Mouse (Mus musculus) cerebellum, adult 9-10 months (tissue): ENCODE results near the gene Zfp46.
A peak's percentile ranks its signal among the peaks of the same experiment; 100 is the strongest.

Experiments
- DNase-seq: peaks from one replicate; pipeline ENCODE4 v3.0.0; 2022

The Zfp46 gene

DNA sequence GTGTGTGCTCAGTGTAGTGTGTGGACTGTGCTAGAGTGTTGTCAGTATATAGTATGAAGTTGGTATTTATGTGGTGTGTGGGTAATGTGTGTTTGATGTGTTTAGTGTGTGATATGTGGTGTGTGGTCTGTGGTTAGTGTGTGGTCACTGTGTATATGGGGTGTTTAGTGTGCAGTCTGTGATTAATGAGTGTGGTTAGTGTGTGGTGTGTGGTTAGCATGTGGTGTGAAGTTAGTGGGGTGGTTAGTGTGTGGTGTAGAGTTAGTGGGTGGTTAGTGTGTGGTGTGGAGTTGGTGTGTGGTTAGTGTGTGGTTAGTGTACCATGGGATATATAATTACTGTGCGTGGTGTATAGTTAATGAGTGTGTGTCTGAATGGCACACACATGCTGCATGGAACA lies 15.6 kb upstream of the Zfp46 start:
- DNase-seq, result no peak

DNA sequence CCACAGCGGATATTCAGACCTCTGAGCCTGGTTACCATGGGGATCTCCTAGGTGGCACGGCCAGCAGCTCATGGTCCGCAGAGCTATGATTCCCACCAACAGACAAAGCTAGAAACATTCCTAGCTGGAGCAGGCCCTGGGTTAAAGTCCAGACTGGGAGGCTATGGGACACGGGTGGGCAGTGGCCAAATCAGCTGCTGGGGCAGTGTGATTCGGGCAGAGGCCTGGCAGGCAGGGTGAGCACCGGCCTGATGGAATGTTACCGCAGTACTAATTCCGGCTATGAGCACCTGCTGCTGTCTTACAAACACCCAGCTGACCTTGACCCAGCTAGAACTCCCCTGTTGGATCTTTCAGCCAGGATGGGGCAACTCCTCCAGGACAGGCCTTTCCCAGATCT lies 13.8 kb upstream of the Zfp46 start:
- DNase-seq, result no peak

GRCm38 (mm10) chr4:136281097-136281496 lies 3.4 kb upstream of the Zfp46 start:
- DNase-seq, result no peak

DNA sequence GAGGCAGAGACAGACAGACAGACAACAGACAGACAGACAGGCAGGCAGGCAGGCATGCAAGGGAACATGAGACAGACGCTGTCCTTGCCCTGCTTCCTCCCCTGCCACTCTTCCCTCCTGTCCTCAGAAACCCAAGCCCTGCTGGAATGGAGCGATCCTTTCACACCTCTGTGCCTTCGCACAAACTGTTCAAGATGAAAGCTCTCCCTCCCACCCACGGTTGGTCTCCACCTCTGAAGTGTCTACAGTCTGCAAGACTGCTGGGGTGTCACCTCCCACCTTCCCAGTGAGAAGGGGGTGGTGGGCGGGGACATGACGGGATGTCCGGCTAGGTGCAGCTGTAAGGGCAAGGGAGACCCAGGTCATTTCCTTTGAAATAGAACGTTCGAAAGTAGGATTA lies 2.9 kb upstream of the Zfp46 start:
- no peak for DNase-seq

DNA sequence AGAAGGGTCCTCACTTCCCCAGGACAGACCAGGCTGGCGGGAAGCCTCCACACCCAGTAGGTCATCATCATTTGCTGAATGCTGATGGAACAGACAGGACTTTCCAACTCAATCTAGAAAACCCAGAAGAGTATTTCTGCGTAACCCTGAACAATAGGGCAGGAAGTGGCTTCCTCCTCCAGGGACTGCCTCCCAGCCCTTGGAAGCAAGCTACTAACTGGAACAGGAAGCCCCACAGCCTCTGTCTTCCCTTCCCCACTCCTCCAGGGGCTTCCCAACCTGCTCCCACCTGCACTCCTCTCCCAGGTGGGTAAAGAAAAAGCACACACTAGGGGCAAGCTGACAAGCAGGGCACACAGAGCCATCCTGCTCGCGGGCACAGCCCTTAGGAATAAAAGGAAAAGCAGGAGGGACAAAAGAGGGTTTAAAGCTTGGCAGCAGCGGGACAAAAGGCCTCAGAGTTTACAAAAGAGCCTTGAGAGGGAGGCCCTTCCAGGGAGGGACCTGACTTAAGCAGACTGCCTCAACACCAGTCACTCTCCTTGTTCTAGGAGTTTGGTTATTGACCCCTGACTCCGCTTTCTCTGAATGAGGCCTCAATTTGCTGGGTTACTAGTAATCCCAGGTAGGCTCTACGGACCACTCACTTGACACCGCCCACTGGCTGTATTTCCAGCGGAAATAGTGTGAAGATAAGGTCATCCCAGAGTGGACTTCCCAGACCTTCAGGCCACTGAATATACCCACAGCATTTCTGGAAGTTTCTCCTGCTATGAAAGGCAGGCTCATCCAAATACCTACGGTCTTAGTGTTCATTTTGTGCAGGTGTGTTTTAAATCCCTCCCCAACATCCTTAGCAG lies 1.6 kb upstream of the Zfp46 start:
- no peak for DNase-seq

- DNase-seq, result peak; percentile 33
These were observed 700 bp upstream of the Zfp46 start for GRCm38 (mm10) chr4:136283783-136284182.

DNA sequence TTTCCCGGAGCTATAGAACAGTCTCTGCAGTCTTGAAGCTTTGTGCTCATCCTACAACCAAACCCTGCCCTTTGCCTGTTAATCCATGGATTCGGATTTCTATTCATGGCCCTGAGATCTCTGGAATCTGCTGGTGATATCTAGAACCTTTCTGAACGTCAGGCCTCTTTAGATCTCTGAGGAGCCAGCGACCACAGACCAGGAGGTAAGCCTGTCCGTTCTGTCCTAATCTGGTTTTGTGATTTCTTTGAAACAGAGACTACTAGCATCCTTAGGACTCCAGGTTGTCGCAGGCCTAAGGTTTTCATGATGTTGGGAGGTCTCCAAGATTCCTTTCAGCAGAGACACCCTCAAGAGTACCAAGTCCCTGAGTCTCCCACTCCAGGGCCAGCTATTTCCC lies 408 bp downstream of the Zfp46 start:
- DNase-seq, result no peak

DNA sequence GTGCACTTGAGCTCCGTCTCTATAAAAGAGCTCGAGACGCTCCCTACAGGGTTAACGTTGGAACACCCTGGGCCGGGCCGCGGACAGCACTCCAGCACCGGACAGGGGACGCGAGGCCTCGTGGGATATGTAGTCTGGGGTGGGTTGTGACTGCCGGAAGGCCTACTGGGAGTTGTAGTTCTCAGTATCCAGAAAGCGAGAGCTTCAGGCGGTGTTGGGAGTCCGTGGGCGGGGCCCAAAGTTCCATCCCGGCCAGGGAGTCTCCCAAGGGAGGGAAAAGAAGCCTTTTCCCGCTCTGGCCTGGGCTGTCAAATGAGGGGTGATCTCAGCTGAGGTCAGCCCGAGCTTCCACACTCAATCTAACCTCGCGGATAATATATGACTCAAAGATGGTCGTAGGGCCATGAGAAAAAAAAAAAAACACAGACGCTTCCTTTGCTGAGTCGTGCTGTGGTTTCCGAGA lies 896 bp downstream of the Zfp46 start:
- peak; percentile 97 for DNase-seq

DNA sequence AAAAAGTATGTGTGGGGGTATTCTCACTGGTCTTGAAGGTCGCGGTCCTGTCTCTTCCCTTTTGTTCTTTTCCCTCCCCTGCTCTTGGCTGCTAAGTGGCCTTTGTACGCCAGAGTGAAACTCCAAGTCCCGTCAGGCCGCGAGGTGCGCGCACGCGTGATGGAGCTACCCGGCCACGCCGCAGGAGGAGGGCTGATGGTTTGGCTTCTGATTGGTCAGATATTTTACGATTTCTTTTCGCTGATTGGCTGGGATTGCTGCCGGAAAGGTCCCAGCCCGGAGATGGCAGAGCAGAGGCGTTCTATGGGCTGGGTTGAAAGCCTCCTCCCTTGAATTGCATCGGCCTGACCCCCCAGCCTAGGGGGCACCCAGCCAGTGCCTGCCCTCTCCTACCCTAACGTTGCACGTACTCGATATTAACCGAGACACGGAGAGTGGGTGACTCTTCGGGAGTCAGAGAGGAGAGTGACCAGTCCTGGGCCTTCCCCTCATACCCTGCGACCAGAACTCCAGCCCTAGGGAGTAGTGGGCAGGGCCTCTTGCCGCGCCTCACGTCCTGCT lies 1.4 kb downstream of the Zfp46 start:
- peak; percentile 98 for DNase-seq

DNA sequence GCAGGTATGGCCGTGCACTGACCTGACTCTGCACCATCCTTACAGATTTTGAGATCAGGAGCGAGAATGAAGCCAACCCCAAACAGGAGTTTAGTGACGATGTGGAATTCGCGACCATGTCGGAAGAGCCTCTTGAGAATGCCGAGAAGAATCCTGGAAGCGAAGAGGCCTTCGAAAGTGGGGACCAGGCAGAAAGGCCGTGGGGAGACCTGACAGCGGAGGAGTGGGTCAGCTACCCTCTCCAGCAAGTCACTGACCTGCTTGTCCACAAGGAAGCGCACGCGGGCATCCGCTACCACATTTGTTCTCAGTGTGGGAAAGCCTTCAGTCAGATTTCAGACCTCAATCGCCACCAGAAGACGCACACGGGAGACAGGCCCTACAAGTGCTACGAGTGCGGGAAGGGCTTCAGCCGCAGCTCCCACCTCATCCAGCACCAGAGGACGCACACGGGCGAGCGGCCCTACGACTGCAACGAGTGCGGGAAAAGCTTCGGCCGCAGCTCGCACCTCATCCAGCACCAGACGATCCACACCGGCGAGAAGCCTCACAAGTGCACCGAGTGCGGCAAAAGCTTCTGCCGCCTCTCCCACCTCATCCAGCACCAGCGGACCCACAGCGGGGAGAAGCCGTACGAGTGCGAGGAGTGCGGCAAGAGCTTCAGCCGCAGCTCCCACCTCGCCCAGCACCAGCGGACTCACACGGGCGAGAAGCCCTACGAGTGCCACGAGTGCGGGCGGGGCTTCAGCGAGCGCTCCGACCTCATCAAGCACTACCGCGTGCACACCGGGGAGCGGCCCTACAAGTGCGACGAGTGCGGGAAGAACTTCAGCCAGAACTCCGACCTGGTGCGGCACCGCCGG lies 5.7 kb downstream of the Zfp46 start:
- DNase-seq, result no peak

GRCm38 (mm10) chr4:136290781-136291595 lies 6.5 kb downstream of the Zfp46 start:
- no peak for DNase-seq

DNA sequence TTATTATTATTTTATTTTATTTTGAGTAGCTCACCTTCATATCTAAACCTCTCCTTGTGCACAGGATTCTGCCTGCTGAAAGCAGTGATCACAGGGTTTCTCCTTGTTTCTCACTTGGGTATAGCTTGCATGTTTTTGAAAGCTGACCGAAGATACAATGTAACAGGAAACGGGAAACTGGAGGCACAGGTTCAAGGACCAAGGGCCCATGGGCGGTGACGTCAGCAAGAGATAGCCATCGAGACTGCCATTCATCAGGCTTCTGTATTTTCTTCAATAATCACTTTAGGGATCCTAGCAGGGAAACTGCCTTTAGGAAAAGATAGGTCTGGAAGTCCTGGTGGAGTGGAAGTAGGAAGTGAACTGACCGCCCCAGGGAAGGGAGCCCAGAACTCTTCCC lies 7.2 kb downstream of the Zfp46 start:
- DNase-seq, result no peak

DNA sequence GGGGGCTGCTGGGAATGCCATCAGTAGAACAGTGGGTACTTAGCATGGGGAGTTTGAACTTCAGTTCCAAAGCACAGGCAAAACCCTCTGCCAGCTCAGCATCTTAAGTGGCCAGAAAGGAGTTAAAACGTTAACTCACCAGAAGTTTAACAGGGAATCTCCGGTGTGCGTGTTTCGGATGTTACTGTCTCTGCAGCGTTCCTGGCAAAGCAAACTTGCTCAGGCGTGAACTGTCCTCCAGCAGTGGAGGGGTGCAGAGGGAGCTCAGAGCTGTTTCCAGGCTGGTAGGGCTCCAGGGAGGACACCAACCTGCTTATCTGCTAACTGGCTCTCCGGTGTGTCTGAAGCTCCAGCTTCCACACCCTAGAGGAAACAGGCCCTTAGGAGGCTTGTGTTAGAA lies 11.5 kb downstream of the Zfp46 start:
- DNase-seq, result no peak

GRCm38 (mm10) chr4:136302462-136302861 lies 18.0 kb downstream of the Zfp46 start:
- no peak for DNase-seq

GRCm38 (mm10) chr4:136304181-136304580 lies 19.7 kb downstream of the Zfp46 start:
- no peak for DNase-seq

- no peak for DNase-seq
These were observed 23.9 kb downstream of the Zfp46 start for GRCm38 (mm10) chr4:136308355-136308754.

DNA sequence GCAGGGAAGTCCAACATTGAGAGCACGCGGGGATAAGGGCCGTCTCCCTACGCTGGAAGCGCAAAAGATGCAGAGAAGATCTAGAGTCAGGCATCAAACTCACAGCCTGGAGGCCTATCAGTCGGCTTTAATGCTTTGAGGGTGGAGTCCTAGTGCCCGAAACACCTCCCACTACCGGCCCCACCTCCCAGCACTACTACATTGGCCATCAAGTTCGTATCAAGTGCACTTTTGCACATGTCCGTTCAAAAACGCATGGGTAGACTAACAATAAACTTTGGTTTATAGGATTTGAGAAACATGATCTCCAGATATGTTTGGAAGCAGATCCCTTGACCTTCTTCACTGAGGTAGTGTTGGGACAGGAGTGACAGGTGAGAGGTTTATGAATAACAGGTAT lies 25.3 kb downstream of the Zfp46 start:
- DNase-seq, result no peak

DNA sequence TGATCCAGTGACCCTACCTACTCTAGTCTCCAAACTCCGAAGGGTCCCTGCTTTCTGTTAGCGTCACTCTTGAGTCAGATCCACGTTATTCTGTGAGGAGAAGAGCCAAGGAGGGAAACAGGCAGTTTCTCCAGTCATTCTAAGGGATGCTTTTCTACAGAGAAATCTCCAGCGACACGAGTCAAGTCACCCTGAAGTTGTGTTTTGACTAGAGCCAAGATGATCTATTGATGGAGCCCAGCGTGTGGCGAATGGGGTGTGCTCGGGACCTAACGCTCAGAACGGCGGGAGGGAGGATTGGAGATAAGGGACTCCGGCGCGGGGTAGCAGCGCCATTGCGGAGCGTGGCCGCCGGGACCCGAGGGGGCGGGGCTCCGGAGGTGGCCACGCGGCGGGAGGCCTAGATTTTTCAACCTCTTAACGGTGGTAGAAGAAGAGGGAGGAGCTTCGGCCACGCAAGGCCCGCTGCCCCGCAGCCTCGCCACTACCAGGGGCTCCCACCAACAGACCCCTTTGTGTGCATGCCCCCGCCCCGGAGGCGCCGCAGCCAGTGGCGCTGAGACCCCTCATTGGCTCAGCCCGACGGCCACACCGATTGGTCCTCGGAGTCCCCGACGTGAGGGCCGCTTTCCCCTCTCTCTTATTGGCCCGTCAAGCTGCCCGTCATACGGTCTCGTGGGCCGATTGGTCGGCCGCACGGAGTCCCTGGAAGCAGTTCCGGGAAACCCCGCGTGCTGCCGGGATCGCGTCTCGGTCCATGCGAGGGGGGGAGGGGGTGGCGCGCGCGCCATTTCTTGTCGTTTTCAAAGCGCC lies 26.0 kb downstream of the Zfp46 start, which contains the start of gene Hnrnpr:
Hnrnpr (plus strand) TSS at position 714 of the 813 bp plus-strand sequence.
- DNase-seq, result peak; percentile 99

DNA sequence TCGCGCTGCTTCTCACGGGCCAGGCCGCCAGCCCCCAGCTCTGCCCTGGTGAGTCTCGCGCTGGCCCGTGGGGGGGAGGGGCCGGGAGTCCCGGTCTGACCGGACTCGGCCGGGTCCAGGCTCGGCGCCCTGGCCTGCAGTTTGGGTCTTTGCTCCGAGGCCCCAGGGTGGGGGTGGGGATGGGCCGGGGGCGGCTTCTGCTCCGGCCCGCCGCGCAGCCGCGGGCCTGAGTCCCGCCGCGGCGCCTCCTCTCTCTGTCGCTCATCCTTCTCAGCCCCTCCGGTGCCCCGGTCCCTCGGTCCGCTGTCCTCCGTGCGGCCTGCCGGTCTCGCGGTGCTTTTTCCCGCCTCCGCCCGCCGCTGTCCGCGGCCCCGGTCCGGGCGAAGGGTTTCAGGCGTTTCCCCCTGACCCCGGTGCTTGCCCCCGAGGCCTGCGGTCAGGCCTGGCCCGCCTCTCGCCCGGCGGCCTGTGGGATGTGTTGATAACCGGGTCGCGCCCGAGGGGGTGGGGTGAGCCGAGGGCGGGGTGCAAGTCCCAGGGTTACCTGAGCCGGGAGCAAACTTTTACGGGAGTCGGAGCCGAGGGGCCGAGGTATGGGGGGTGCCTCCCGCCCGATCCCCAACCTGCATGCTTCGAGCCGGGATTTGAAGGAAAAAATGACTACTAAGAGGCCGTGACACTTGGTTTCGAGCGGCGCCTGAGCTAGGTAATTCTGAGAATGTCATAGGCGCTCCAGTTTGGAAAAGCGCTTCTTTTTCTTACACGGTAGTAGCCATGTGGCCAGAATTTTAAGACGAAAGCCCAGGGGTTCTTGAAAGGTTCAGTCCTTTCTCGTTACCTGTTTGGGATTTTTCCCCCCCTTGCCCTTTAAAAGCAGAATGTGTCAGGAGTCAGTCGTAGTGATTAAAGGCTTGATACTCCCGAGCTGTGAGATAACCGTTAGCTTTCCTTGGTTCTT lies 26.8 kb downstream of the Zfp46 start:
- peak; percentile 53 for DNase-seq

- no peak for DNase-seq
These were observed 28.1 kb downstream of the Zfp46 start for GRCm38 (mm10) chr4:136312616-136313015.
